Mouse (Mus musculus) v-Abl transformed pro-B cells (cell line): Measurements from ENCODE around the gene Olfr878.

ENCODE experiments used
- in situ Hi-C, 2 experiments: fragments of 400-800 bp; cut with MboI; formaldehyde crosslinking; loops; one replicate each; pipeline ENCODE4 v1.15.1; 2025; ENCODE audit not compliant: unreplicated experiment in 2 of 2

Gene Olfr878

GRCm38 (mm10) chr9:37917540-37917939, at the start of gene Olfr878:
Gene Olfr878, plus strand, starts transcription at chr9:37917840.
- in situ Hi-C loops = no loop called here

- in situ Hi-C loops = no loop called here
Measured at GRCm38 (mm10) chr9:37870246-37870645, 47.4 kb upstream of the Olfr878 start.

GRCm38 (mm10) chr9:37871097-37871496, 46.5 kb upstream of the Olfr878 start:
- in situ Hi-C loops = no loop called here

- in situ Hi-C loops = no loop called here
Measured at GRCm38 (mm10) chr9:37871536-37871935, 46.1 kb upstream of the Olfr878 start.

- in situ Hi-C loops = no loop called here
Measured at GRCm38 (mm10) chr9:37890960-37891359, 26.7 kb upstream of the Olfr878 start.

- in situ Hi-C loops = no loop called here
Measured at GRCm38 (mm10) chr9:37896661-37897060, 21.0 kb upstream of the Olfr878 start, which contains the start of gene Olfr145. Gene Olfr145, plus strand, starts transcription at chr9:37896724.

GRCm38 (mm10) chr9:37905555-37905954, 12.1 kb upstream of the Olfr878 start:
- in situ Hi-C loops = no loop called here

- in situ Hi-C loops = no loop called here
Measured at GRCm38 (mm10) chr9:37918018-37918417, 378 bp downstream of the Olfr878 start.

- in situ Hi-C loops = no loop called here
Measured at GRCm38 (mm10) chr9:37924194-37924593, 6.6 kb downstream of the Olfr878 start.

- in situ Hi-C loops = no loop called here
Measured at GRCm38 (mm10) chr9:37925445-37925844, 7.8 kb downstream of the Olfr878 start.

- in situ Hi-C loops = no loop called here
Measured at GRCm38 (mm10) chr9:37926019-37927013, 8.7 kb downstream of the Olfr878 start.

- in situ Hi-C loops = loop anchor here (5.0 to 10.0 kb wide), 2 partner anchors 498 to 500 kb away; partner anchors contain the start of gene Robo3 (in 2 of the 2)
Measured at GRCm38 (mm10) chr9:37932519-37932918, 14.9 kb downstream of the Olfr878 start.

GRCm38 (mm10) chr9:37934146-37934545, 16.5 kb downstream of the Olfr878 start:
- in situ Hi-C loops = loop anchor here (5.0 to 10.0 kb wide), 2 partner anchors 499 to 502 kb away; partner anchors contain the start of gene Robo3 (in 2 of the 2)

- in situ Hi-C loops = no loop called here
Measured at GRCm38 (mm10) chr9:37941167-37941566, 23.5 kb downstream of the Olfr878 start.
